Mouse (Mus musculus) heart, embryonic 16.5 days (tissue): ENCODE measurements around the gene Kif1bp. TPM values are rescaled to one million over a fixed set of nuclear protein-coding genes. Genes with fewer than 3 reads are reported as not detected.

Experiments used
- ATAC-seq: fragments of 200-750 bp; cut with Nextera tagmentation; replicated peaks from 2 replicates; pipeline ENCODE4 v1.8.0; 2017; ENCODE audit warnings: moderate number of reproducible peaks; ENCODE audit not compliant: insufficient read depth, low FRiP score; ENCODE audit errors: extremely low read depth
- H3K27ac ChIP-seq: fragments of 300-500 bp; sonication (generic); 2 replicates; pipeline ENCODE4 v1.5.1; 2014; ENCODE audit warnings: mild to moderate bottlenecking, low read length, control low read depth, moderate library complexity
- H3K27me3 ChIP-seq: fragments of 300-500 bp; sonication (generic); 2 replicates; pipeline ENCODE4 v1.6.1; 2014; ENCODE audit warnings: low read length, mixed read lengths; ENCODE audit not compliant: control insufficient read depth, insufficient read depth
- H3K36me3 ChIP-seq: fragments of 300-500 bp; sonication (generic); 2 replicates; pipeline ENCODE4 v1.6.1; 2014; ENCODE audit not compliant: control insufficient read depth, insufficient read depth
- H3K4me1 ChIP-seq: fragments of 300-500 bp; sonication (generic); 2 replicates; pipeline ENCODE4 v1.6.1; 2014; ENCODE audit warnings: low read length, mixed read lengths; ENCODE audit not compliant: control insufficient read depth, insufficient read depth
- H3K4me2 ChIP-seq: fragments of 300-500 bp; sonication (generic); 2 replicates; pipeline ENCODE4 v1.6.1; 2014; ENCODE audit warnings: low read depth, mild to moderate bottlenecking, control low read depth, low read length
- H3K4me3 ChIP-seq: fragments of 300-500 bp; sonication (generic); 2 replicates; pipeline ENCODE4 v1.5.1; 2014; ENCODE audit warnings: mild to moderate bottlenecking, control low read depth, low read length
- H3K9ac ChIP-seq: fragments of 300-500 bp; sonication (generic); 2 replicates; pipeline ENCODE4 v1.6.1; 2014; ENCODE audit warnings: low read length, control low read depth
- H3K9me3 ChIP-seq: fragments of 300-500 bp; sonication (generic); replicated peaks from 2 replicates; pipeline ENCODE4 v1.6.1; 2016; ENCODE audit warnings: low read length; ENCODE audit not compliant: control insufficient read depth
- WGBS: fragments of 180-500 bp; shearing (Covaris S2); extraction: QIAGEN DNeasy Blood & Tissue Kit; methylation state at CpG from one replicate; pipeline ENCODE4 v1.1.7; 2014; 5-methylcytosine and 5-hydroxymethylcytosine counted together
- polyA plus RNA-seq: library from polyadenylated mRNA; unstranded; fragments of >200 nt; fragmentation: Nextera tagmentation; extraction: Ambion mirVana; gene quantifications from 2 replicates; pipeline ENCODE4 v1.2.1, GENCODE M21; 2015

Kif1bp gene
- polyA plus RNA-seq, 1 experiment from 2014 or later, result 28.5 TPM

DNA sequence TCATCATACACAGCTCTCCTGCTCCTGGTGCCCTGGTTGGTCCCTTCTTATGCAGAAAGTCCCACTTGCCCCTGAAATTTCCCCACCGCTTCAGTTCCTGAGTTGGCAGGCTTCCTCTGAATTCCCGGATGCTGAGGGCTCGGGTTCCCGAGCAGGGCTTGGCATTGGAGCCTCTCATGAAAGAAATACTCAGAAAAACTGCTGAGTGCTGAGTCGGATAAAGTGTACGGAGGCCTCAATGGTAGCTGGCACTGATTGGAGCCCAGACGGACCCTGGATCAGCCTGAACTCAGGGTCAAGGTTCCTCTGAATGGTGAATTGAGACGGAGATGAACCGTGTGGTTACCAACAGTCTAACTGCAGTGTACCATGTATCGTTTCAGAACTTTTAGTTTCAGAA, 31.8 kb downstream of the Kif1bp start:
- Histone ChIP-seq H3K4me2 (no peak overlapping the region), H3K4me3 (no peak overlapping the region), H3K9ac (no peak overlapping the region), H3K9me3 (no peaks in the 10 kb centered on the region), H3K27ac (no peak overlapping the region), H3K36me3 (no peaks in the 10 kb centered on the region), H3K27me3 (no peaks in the 10 kb centered on the region), H3K4me1 (no peaks in the 10 kb centered on the region)
- ATAC-seq, result no peak
- 68% methylated on average over 10 of the region's 10 CpGs for WGBS

DNA sequence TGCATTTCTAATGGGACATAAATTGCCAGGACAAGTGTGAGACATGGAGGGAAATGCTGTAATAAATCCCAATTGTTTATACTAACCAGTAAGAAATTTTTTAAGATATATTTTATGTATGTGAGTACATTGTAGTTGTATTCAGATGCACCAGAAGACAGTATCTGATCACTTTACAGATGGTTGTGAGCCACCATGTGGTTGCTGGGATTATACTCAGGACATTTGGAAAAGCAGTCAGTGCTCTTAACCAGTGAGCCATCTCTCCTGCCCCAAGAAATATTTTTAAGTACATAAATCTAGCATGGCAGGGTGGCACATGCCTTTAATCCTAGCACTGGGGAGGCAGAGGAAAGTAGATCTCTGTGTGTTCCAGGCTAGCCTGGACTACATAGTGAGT, 32.5 kb downstream of the Kif1bp start:
- Histone ChIP-seq H3K9ac (no peak overlapping the region), H3K27me3 (no peaks in the 10 kb centered on the region), H3K9me3 (no peaks in the 10 kb centered on the region), H3K4me2 (no peak overlapping the region), H3K4me1 (no peaks in the 10 kb centered on the region), H3K27ac (no peak overlapping the region), H3K36me3 (no peaks in the 10 kb centered on the region), H3K4me3 (no peak overlapping the region)
- no peak for ATAC-seq

DNA sequence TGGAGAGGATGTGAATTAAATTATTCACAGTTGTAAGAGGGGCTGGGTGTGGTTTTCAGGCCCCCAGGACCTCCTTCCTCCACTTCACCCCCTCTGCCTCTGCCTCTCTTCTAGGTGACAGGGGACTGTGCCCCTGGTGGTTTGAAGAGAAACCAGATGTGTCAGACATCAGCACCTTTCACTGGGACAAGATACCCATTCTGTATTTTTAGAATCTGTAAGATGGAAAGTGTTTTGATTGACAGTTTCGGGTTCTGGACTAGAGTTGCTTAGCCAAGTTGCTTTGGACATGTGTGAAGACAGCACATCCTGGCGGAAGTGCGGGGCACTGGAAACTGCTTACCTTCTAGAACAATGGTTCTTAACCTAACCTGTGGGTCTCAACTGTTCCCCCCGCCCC, 33.9 kb downstream of the Kif1bp start:
- no peaks in the 10 kb centered on the region for H3K4me1 ChIP-seq
- 72% methylated on average over 4 of the region's 4 CpGs for whole genome bisulfite sequencing
- H3K27ac ChIP-seq, result peak overlapping the region; percentile 61; the same call in 1 of the 2 replicates

DNA sequence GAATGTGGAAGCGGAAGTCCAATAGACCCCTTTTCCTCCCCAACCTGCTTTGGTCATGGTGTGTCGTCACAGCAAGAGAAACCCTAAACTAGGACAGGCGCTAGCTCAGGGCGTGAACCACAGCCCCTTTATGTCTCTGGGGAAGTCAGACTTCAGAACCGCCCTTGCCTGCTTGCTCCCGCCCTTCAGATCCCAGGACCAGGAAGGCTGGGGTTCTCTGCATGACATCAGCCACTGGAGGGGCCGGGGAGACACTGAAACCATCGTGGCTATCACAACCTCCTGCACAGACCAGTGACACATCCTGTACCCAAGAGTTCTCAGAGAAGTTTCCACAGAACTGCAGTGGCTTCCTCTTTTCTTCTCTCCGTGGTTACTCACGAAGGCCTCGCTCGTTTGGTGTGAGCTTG, 34.9 kb downstream of the Kif1bp start:
- ATAC-seq, result peak; percentile 71; the same call in 1 of the 2 replicates

More for the DNA sequence above, 33.9 kb downstream of the Kif1bp start:
- H3K9me3 ChIP-seq, result no peaks in the 10 kb centered on the region
- H3K4me3 ChIP-seq, result no peak overlapping the region
- H3K27me3 ChIP-seq, result no peaks in the 10 kb centered on the region
- no peak overlapping the region for H3K4me2 ChIP-seq
- no peak for ATAC-seq
- no peak overlapping the region for H3K9ac ChIP-seq
- H3K36me3 ChIP-seq, result no peaks in the 10 kb centered on the region

DNA sequence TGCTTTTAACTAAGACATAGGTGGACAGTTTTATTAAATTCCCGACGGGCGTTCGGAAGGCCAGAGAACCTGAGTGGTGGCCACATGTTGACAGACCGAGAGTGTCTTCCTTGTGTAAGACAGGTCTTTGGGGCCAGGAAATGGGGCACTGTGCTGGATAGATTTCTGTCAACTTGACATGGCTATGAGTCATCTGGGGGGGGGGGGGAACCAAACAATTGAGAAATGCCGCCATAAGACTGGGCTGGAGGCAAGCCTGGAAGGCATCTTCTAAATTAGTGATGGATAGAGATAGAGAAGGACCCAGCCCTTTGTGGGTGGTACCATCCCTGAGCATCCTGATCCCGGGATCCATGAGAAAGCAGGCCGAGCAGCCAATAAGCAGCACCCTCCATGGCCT, 35.3 kb downstream of the Kif1bp start:
- ATAC-seq, result no peak
- H3K36me3 ChIP-seq, result no peaks in the 10 kb centered on the region
- no peak overlapping the region for H3K4me3 ChIP-seq
- H3K27ac ChIP-seq, result peak overlapping the region; percentile 42; the same call in 1 of the 2 replicates
- H3K27me3 ChIP-seq, result no peaks in the 10 kb centered on the region
- WGBS, result 91% methylated on average over 7 of the region's 8 CpGs
- H3K9me3 ChIP-seq, result no peaks in the 10 kb centered on the region
- no peak overlapping the region for H3K9ac ChIP-seq
- no peak overlapping the region for H3K4me2 ChIP-seq
- no peaks in the 10 kb centered on the region for H3K4me1 ChIP-seq

More for the DNA sequence above, 34.9 kb downstream of the Kif1bp start:
- WGBS, result 70% methylated on average over 12 of the region's 12 CpGs
- no peaks in the 10 kb centered on the region for H3K4me1 ChIP-seq
- H3K27me3 ChIP-seq, result no peaks in the 10 kb centered on the region
- H3K36me3 ChIP-seq, result no peaks in the 10 kb centered on the region
- no peak overlapping the region for H3K4me3 ChIP-seq
- H3K27ac ChIP-seq, result peak overlapping the region; percentile 42
- no peak overlapping the region for H3K9ac ChIP-seq
- no peaks in the 10 kb centered on the region for H3K9me3 ChIP-seq
- H3K4me2 ChIP-seq, result no peak overlapping the region

DNA sequence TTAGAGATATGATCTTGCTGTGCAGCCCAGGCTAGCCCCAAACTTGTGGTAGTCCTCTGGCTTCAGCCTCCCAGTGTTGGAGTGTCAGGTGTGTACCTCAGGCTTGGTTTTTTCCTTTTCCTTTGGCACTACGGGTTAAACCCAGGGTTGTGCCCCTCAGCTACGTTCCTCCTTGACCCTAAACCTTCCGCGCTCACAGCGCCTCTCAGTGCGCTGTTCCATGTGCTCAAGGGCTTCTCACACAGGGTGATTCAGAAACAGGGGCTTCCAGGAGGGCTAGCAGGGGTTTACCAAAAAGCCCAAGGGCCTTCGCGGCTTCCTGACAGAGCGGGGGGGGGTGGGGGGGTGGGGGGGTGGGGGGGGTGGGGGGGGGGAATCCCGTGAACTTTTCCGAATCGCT, 35.8 kb downstream of the Kif1bp start:
- H3K36me3 ChIP-seq, result no peaks in the 10 kb centered on the region
- whole genome bisulfite sequencing, result 90% methylated on average over 12 of the region's 12 CpGs
- H3K9ac ChIP-seq, result no peak overlapping the region
- no peaks in the 10 kb centered on the region for H3K4me1 ChIP-seq
- no peak overlapping the region for H3K27ac ChIP-seq
- no peak overlapping the region for H3K4me3 ChIP-seq
- no peak for ATAC-seq
- no peak overlapping the region for H3K4me2 ChIP-seq
- no peaks in the 10 kb centered on the region for H3K9me3 ChIP-seq
- no peaks in the 10 kb centered on the region for H3K27me3 ChIP-seq

DNA sequence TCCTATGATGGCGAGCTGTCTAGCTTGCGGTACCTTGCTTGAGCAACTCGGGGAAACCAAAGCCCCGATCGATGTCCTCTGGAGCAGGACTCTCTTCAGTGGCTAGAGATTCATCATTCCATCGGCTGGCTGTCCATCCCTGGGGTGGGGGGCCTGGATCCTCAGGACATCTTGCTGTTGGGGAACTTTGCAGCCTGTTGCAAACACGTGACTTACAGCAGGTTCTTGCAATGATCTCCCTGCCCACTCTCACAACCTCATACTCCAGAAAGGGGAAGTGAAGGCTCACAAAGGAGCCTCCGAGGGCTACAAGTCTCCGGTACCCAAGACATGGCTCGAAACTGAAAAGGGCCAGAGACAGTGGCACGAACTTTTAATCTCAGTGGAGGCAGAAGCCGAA, 36.8 kb downstream of the Kif1bp start:
- no peaks in the 10 kb centered on the region for H3K4me1 ChIP-seq
- 90% methylated on average over 12 of the region's 12 CpGs for WGBS
- no peak for ATAC-seq

DNA sequence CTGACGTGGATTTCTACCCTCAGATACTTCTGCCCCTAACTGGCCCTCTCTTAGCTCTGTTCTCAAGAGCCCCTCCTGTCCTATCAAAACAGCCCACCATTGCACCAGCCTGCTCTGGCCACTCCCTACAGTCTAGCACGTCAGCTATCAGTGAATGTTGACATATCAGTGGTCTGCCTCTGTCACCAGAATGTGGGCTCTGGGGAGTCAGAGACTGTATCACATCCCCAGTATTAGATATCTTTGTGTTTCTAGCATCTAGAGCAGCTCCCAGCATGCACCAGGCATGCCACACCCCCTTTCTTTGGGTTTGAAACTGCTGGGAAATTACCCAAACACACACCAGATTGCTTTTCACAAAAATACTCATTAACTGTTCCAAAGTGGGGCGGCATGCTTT, 37.5 kb downstream of the Kif1bp start:
- H3K4me1 ChIP-seq, result no peaks in the 10 kb centered on the region
- H3K9me3 ChIP-seq, result no peaks in the 10 kb centered on the region
- 54% methylated on average over 3 of the region's 3 CpGs for WGBS
- no peak overlapping the region for H3K4me3 ChIP-seq
- no peaks in the 10 kb centered on the region for H3K27me3 ChIP-seq
- H3K4me2 ChIP-seq, result no peak overlapping the region
- ATAC-seq, result no peak
- H3K27ac ChIP-seq, result no peak overlapping the region
- no peaks in the 10 kb centered on the region for H3K36me3 ChIP-seq
- H3K9ac ChIP-seq, result no peak overlapping the region

More for the DNA sequence above, 36.8 kb downstream of the Kif1bp start:
- no peak overlapping the region for H3K9ac ChIP-seq
- no peak overlapping the region for H3K4me2 ChIP-seq
- H3K9me3 ChIP-seq, result no peaks in the 10 kb centered on the region
- no peak overlapping the region for H3K4me3 ChIP-seq
- H3K27me3 ChIP-seq, result no peaks in the 10 kb centered on the region
- H3K36me3 ChIP-seq, result no peaks in the 10 kb centered on the region
- no peak overlapping the region for H3K27ac ChIP-seq

DNA sequence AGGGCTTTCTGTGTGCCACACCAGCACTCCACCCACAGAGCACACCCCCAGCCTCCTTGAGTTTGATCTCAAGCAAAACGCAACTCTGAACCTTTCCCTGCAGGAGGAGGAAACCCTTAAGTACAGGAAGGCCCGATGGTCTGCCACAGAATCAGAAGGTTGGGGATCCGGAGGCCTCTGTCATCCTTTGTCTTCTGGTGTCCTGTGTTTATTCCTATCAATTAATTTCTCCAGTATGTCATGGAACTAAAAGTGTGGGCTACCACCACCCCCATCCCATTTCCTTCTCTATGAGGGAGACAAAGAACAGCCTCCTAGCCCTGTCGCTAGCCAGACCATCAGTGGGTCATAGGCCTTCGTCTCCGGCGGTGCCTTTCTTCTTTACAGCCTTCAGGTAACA, 43.7 kb downstream of the Kif1bp start:
- ATAC-seq, result no peak
- Histone ChIP-seq H3K27ac (no peak overlapping the region), H3K4me1 (peaks cover 2% of the 10 kb centered on the region; the same call in 1 of the 2 replicates), H3K36me3 (no peaks in the 10 kb centered on the region), H3K27me3 (no peaks in the 10 kb centered on the region), H3K4me2 (no peak overlapping the region), H3K9ac (no peak overlapping the region), H3K4me3 (no peak overlapping the region), H3K9me3 (no peaks in the 10 kb centered on the region)
- 73% methylated on average over 7 of the region's 7 CpGs for WGBS

DNA sequence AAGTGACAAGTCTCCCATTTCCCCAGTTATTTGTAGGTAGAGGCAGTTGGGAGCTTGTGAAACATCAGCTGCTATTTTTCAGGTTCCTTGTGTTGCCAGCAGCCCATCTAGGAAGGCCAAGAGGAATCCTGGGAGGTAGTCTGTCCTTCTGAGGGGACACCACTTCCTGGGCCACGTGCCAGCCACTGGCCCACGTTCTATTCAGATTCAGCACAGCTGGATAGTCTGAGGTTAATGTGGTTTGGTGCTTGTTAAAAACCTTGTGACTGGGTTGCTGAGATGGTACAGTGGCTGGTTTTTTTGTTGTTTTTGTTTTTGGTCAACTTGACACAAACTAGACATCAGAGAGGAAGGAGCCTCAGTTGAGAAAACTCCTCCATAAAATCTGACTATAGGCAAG, 45.4 kb downstream of the Kif1bp start:
- H3K27me3 ChIP-seq, result no peaks in the 10 kb centered on the region
- no peak overlapping the region for H3K4me2 ChIP-seq
- peaks cover 2% of the 10 kb centered on the region; the same call in 1 of the 2 replicates for H3K4me1 ChIP-seq
- no peaks in the 10 kb centered on the region for H3K9me3 ChIP-seq
- WGBS, result 36% methylated on average over 2 of the region's 2 CpGs
- no peak overlapping the region for H3K27ac ChIP-seq
- no peak for ATAC-seq
- H3K9ac ChIP-seq, result no peak overlapping the region
- no peak overlapping the region for H3K4me3 ChIP-seq
- H3K36me3 ChIP-seq, result no peaks in the 10 kb centered on the region
